Mouse (Mus musculus): ENCODE measurements around the gene Itgb5.

- TF ChIP-seq CTCF (conservative IDR thresholded peaks at IDR 0.05 in 1 of 2, IDR thresholded peaks at IDR 0.05 in 1 of 2; ENCODE audit: low read depth in 2 of 2, low read length in 2 of 2) (no peak), TBP (conservative IDR thresholded peaks at IDR 0.05; ENCODE audit: low read depth, low read length) (no peak), KAT2A (IDR thresholded peaks at IDR 0.05; ENCODE audit: insufficient replicate concordance, low read length) (no peak), MXI1 (IDR thresholded peaks at IDR 0.05; ENCODE audit: low read depth, low read length) (no peak), POLR2AphosphoS2 (IDR thresholded peaks at IDR 0.05; ENCODE audit: low read depth, low read length) (no peak), POLR2A (IDR thresholded peaks at IDR 0.05; ENCODE audit: low read depth, low read length) (no peak), ELF1 (IDR thresholded peaks at IDR 0.05; ENCODE audit: low read depth, low read length) (no peak), MYC (IDR thresholded peaks at IDR 0.05; ENCODE audit: low read depth, low read length) (no peak), BHLHE40 (IDR thresholded peaks at IDR 0.05; ENCODE audit: low read depth, low read length) (no peak), SMC3 (IDR thresholded peaks at IDR 0.05; ENCODE audit: low read depth, low read length) (no peak), UBTF (IDR thresholded peaks at IDR 0.05; ENCODE audit: low read depth, low read length) (no peak), MAZ (IDR thresholded peaks at IDR 0.05; ENCODE audit: low read depth, low read length) (no peak), ZKSCAN1 (IDR thresholded peaks at IDR 0.05; ENCODE audit: borderline replicate concordance, low read depth, low read length) (no peak), ZMIZ1 (IDR thresholded peaks at IDR 0.05; ENCODE audit: low read depth, low read length) (no peak)
These were observed 161.2 kb downstream of the Itgb5 start for GRCm38 (mm10) chr16:33990712-33991111.

Measured in CH12.LX (cell line).